Mouse (Mus musculus): ENCODE data around the gene Atxn3.
"Not testable (repeated sequence)": the region's sequence is repeated elsewhere in the genome, so short reads cannot be mapped to it uniquely, and the experiment has no call there.

Atxn3 gene

GRCm38 (mm10) chr12:101957942-101958544 is at the start of gene Atxn3:
Gene Atxn3 (minus strand): TSS chr12:101958246.
- peak; percentile 98 for DNase-seq

GRCm38 (mm10) chr12:102000785-102001184 is 42.7 kb upstream of the Atxn3 start:
- no peak for DNase-seq

GRCm38 (mm10) chr12:101998929-101999328 is 40.9 kb upstream of the Atxn3 start:
- DNase-seq: no peak

- DNase-seq: no peak
Observed at GRCm38 (mm10) chr12:101994576-101995467, 36.8 kb upstream of the Atxn3 start.

GRCm38 (mm10) chr12:101987659-101988058 is 29.6 kb upstream of the Atxn3 start:
- DNase-seq: no peak

- peak; percentile 31 for DNase-seq
Observed at GRCm38 (mm10) chr12:101985110-101985509, 27.1 kb upstream of the Atxn3 start.

- DNase-seq: no peak
Observed at GRCm38 (mm10) chr12:101982977-101983376, 24.9 kb upstream of the Atxn3 start.

- no peak for DNase-seq
Observed at GRCm38 (mm10) chr12:101981559-101981958, 23.5 kb upstream of the Atxn3 start.

GRCm38 (mm10) chr12:101980266-101980665 is 22.2 kb upstream of the Atxn3 start:
- DNase-seq: no peak

- DNase-seq: no peak
Observed at GRCm38 (mm10) chr12:101979213-101979750, 21.2 kb upstream of the Atxn3 start.

- DNase-seq: no peak
Observed at GRCm38 (mm10) chr12:101978588-101978987, 20.5 kb upstream of the Atxn3 start.

- no peak for DNase-seq
Observed at GRCm38 (mm10) chr12:101978162-101978561, 20.1 kb upstream of the Atxn3 start.

GRCm38 (mm10) chr12:101977404-101977915 is 19.4 kb upstream of the Atxn3 start:
- no peak for DNase-seq

- peak; percentile 7 for DNase-seq
Observed at GRCm38 (mm10) chr12:101976651-101977403, 18.8 kb upstream of the Atxn3 start.

- DNase-seq: peak; percentile 91
Observed at GRCm38 (mm10) chr12:101975601-101976571, 17.8 kb upstream of the Atxn3 start, which contains the start of gene Cpsf2. Gene Cpsf2 (plus strand): TSS chr12:101975988.

- DNase-seq: no peak
Observed at GRCm38 (mm10) chr12:101975167-101975600, 17.1 kb upstream of the Atxn3 start.

GRCm38 (mm10) chr12:101974571-101974970 is 16.5 kb upstream of the Atxn3 start:
- no peak for DNase-seq

GRCm38 (mm10) chr12:101972230-101972629 is 14.2 kb upstream of the Atxn3 start:
- DNase-seq: no peak

GRCm38 (mm10) chr12:101971311-101971710 is 13.3 kb upstream of the Atxn3 start:
- DNase-seq: no peak

GRCm38 (mm10) chr12:101958960-101959780 is 1.1 kb upstream of the Atxn3 start:
- DNase-seq: not testable (repeated sequence)

GRCm38 (mm10) chr12:101958556-101958955 is 510 bp upstream of the Atxn3 start:
- no peak for DNase-seq
